8 mouse cellular contexts compared by ENCODE assay signal in genomic region chr3:21524426-21524937, GRCm38 (mm10).
DNase-seq lines count a peak whose midpoint lies in the region; ATAC-seq and TF ChIP-seq lines count a peak whose summit lies in the region.

No protein-coding gene starts in this region.

- H3K4me3 ChIP-seq in embryonic facial prominence, embryonic 11.5 days (ENCODE audit: low read depth, low read length) = no peak overlapping the region
- H3K4me3 ChIP-seq in embryonic facial prominence, embryonic 10.5 days = no peak overlapping the region
- no peak overlapping the region for H3K4me3 ChIP-seq in forebrain, embryonic 13.5 days
- no peak overlapping the region for H3K4me3 ChIP-seq in heart, postnatal 0 days (ENCODE audit: low read depth, low read length)
- no peak overlapping the region for H3K4me3 ChIP-seq in midbrain, embryonic 12.5 days

- peak; percentile 7 for DNase-seq in embryonic facial prominence, embryonic 11.5 days (ENCODE audit: low spot score)
- DNase-seq in embryonic facial prominence, embryonic 10.5 days (ENCODE audit: low spot score) = no peak
- DNase-seq in heart, postnatal 0 days (ENCODE audit: low spot score) = peak; percentile 14
- no peak for DNase-seq in lung, postnatal 36 days
- DNase-seq in lung, adult 18-20 months = no peak
- no peak for DNase-seq in lung, postnatal 4 days

- H3K4me1 ChIP-seq in embryonic facial prominence, embryonic 11.5 days (ENCODE audit: control insufficient read depth, insufficient read depth, low read length) = no peaks in the 10 kb centered on the region
- peaks cover 5% of the 10 kb centered on the region; the same call in 1 of the 2 replicates for H3K4me1 ChIP-seq in embryonic facial prominence, embryonic 10.5 days
- peaks cover 13% of the 10 kb centered on the region for H3K4me1 ChIP-seq in forebrain, embryonic 13.5 days
- H3K4me1 ChIP-seq in heart, postnatal 0 days (ENCODE audit: control insufficient read depth, insufficient read depth) = no peaks in the 10 kb centered on the region
- peaks cover 8% of the 10 kb centered on the region for H3K4me1 ChIP-seq in midbrain, embryonic 12.5 days

- 23% methylated on average over 1 of the region's 1 CpGs for WGBS in embryonic facial prominence, embryonic 11.5 days
- WGBS in embryonic facial prominence, embryonic 10.5 days = 32% methylated on average over 1 of the region's 1 CpGs
- 6% methylated on average over 1 of the region's 1 CpGs for WGBS in forebrain, embryonic 13.5 days
- 24% methylated on average over 1 of the region's 1 CpGs for WGBS in heart, postnatal 0 days
- WGBS in midbrain, embryonic 12.5 days = 25% methylated on average over 1 of the region's 1 CpGs

- H3K27ac ChIP-seq in embryonic facial prominence, embryonic 11.5 days (replicated peaks; ENCODE audit: low read depth, low read length) = no peak overlapping the region
- no peak overlapping the region for H3K27ac ChIP-seq in embryonic facial prominence, embryonic 10.5 days (replicated peaks)
- peak overlapping the region; percentile 72 for H3K27ac ChIP-seq in forebrain, embryonic 13.5 days
- no peak overlapping the region for H3K27ac ChIP-seq in heart, postnatal 0 days (ENCODE audit: low read depth)
- peak overlapping the region; percentile 52 for H3K27ac ChIP-seq in midbrain, embryonic 12.5 days (replicated peaks)

- no peak for TF ChIP-seq CTCF in heart, postnatal 0 days (IDR thresholded peaks at IDR 0.05; ENCODE audit: low read depth)

- TF ChIP-seq EP300 in heart, postnatal 0 days (IDR thresholded peaks at IDR 0.05; ENCODE audit: low read depth) = no peak

- no peak overlapping the region for H3K9ac ChIP-seq in embryonic facial prominence, embryonic 11.5 days (replicated peaks; ENCODE audit: low read length)
- H3K9ac ChIP-seq in forebrain, embryonic 13.5 days = no peak overlapping the region
- H3K9ac ChIP-seq in heart, postnatal 0 days (replicated peaks; ENCODE audit: low read depth, low read length) = no peak overlapping the region
- 0 out of 2 replicates have a peak overlapping the region, but pooled peaks have one; percentile 20 for H3K9ac ChIP-seq in midbrain, embryonic 12.5 days (replicated peaks)

- H3K36me3 ChIP-seq in embryonic facial prominence, embryonic 11.5 days (replicated peaks; ENCODE audit: control insufficient read depth, insufficient read depth, low read depth, low read length) = no peaks in the 10 kb centered on the region
- no peaks in the 10 kb centered on the region for H3K36me3 ChIP-seq in embryonic facial prominence, embryonic 10.5 days (replicated peaks)
- H3K36me3 ChIP-seq in forebrain, embryonic 13.5 days (ENCODE audit: poor library complexity, severe bottlenecking) = no peaks in the 10 kb centered on the region
- no peaks in the 10 kb centered on the region for H3K36me3 ChIP-seq in heart, postnatal 0 days (replicated peaks; ENCODE audit: control insufficient read depth, insufficient read depth, low read length)
- no peaks in the 10 kb centered on the region for H3K36me3 ChIP-seq in midbrain, embryonic 12.5 days

- H3K9me3 ChIP-seq in embryonic facial prominence, embryonic 11.5 days (replicated peaks; ENCODE audit: control insufficient read depth, low read length) = no peaks in the 10 kb centered on the region
- 0 out of 2 replicates have a peak, but pooled peaks cover 9% of the 10 kb centered on the region for H3K9me3 ChIP-seq in embryonic facial prominence, embryonic 10.5 days
- H3K9me3 ChIP-seq in forebrain, embryonic 13.5 days (replicated peaks) = no peaks in the 10 kb centered on the region
- no peaks in the 10 kb centered on the region; the same call in 1 of the 2 replicates for H3K9me3 ChIP-seq in heart, postnatal 0 days (replicated peaks; ENCODE audit: control insufficient read depth, low read length)
- H3K9me3 ChIP-seq in midbrain, embryonic 12.5 days = peaks cover 6% of the 10 kb centered on the region

- ATAC-seq in embryonic facial prominence, embryonic 11.5 days (replicated peaks; ENCODE audit: insufficient number of reproducible peaks, low FRiP score, low TSS enrichment, low read depth) = no peak
- ATAC-seq in forebrain, embryonic 13.5 days = peak; percentile 79
- no peak for ATAC-seq in heart, postnatal 0 days (ENCODE audit: insufficient read depth, low read depth)
- ATAC-seq in midbrain, embryonic 12.5 days (ENCODE audit: low FRiP score, low read depth) = peak; percentile 77

- no peak overlapping the region for H3K4me2 ChIP-seq in embryonic facial prominence, embryonic 11.5 days (ENCODE audit: low read depth, low read length)
- H3K4me2 ChIP-seq in forebrain, embryonic 13.5 days = no peak overlapping the region
- H3K4me2 ChIP-seq in heart, postnatal 0 days (ENCODE audit: low read depth, low read length) = no peak overlapping the region
- no peak overlapping the region for H3K4me2 ChIP-seq in midbrain, embryonic 12.5 days (replicated peaks)

- no peaks in the 10 kb centered on the region for H3K27me3 ChIP-seq in embryonic facial prominence, embryonic 11.5 days (ENCODE audit: control insufficient read depth, insufficient read depth, low read length)
- H3K27me3 ChIP-seq in embryonic facial prominence, embryonic 10.5 days (replicated peaks; ENCODE audit: low read depth, poor library complexity, severe bottlenecking) = no peaks in the 10 kb centered on the region
- no peaks in the 10 kb centered on the region for H3K27me3 ChIP-seq in forebrain, embryonic 13.5 days
- H3K27me3 ChIP-seq in heart, postnatal 0 days (ENCODE audit: control insufficient read depth, insufficient read depth, low read length) = no peaks in the 10 kb centered on the region
- H3K27me3 ChIP-seq in midbrain, embryonic 12.5 days = no peaks in the 10 kb centered on the region

Comparison
In these comparisons a context has a peak if more than half of its experiments do, and no peak if none do; other contexts are left out.
1. DNase-seq: peak in embryonic facial prominence, embryonic 11.5 days (single experiment) and heart, postnatal 0 days (single experiment); none in embryonic facial prominence, embryonic 10.5 days (single experiment), lung, postnatal 36 days (single experiment), lung, adult 18-20 months (0 of 2) and lung, postnatal 4 days (0 of 2).
2. ATAC-seq: peak in forebrain, embryonic 13.5 days (single experiment) and midbrain, embryonic 12.5 days (single experiment); none in embryonic facial prominence, embryonic 11.5 days (single experiment) and heart, postnatal 0 days (single experiment).
3. H3K27ac ChIP-seq: peak in forebrain, embryonic 13.5 days (single experiment) and midbrain, embryonic 12.5 days (single experiment); none in embryonic facial prominence, embryonic 11.5 days (single experiment), embryonic facial prominence, embryonic 10.5 days (single experiment) and heart, postnatal 0 days (single experiment).